Mouse (Mus musculus) left cerebral cortex, postnatal 14 days (tissue): ENCODE results near the gene Tdg. TPM values are rescaled to one million over a fixed set of nuclear protein-coding genes. Genes with fewer than 3 reads are reported as not detected.
A peak's percentile ranks its signal among the peaks of the same experiment; 100 is the strongest.

Experiments
- DNase-seq, 2 experiments: peaks; one replicate each; pipeline ENCODE4 v3.0.0; 2021 to 2022; ENCODE audit warnings: low spot score in 2 of 2, mixed read lengths in 1 of 2
- intact Hi-C: fragments of 180-260 bp; cut with DNase I; formaldehyde crosslinking; loops from one replicate; pipeline ENCODE4 v1.15.1; 2025
- total RNA-seq, 2 experiments: library from RNA; stranded (reverse); gene quantifications; 2 replicates each; pipeline ENCODE4 v1.2.3; 2021

The Tdg gene
- total RNA-seq, 2 experiments from 2014 or later: 72.6 to 75.1 TPM

- intact Hi-C loops: loop anchor here (10.0 kb wide), 1 partner anchor 52 kb away; no protein-coding TSS in a partner anchor
- no peak for DNase-seq
Observed at GRCm38 (mm10) chr10:82652625-82653024, 23.0 kb downstream of the Tdg start.

GRCm38 (mm10) chr10:82654581-82654980 is 25.0 kb downstream of the Tdg start:
- intact Hi-C loops: loop anchor here (10.0 kb wide), 1 partner anchor 50 kb away; no protein-coding TSS in a partner anchor
- DNase-seq: no peak

GRCm38 (mm10) chr10:82661820-82662219 is 32.2 kb downstream of the Tdg start:
- intact Hi-C loops: loop anchor here (2.0 kb wide), 1 partner anchor 19 kb away; no protein-coding TSS in a partner anchor
- peak; percentile 56 to 85 for DNase-seq

GRCm38 (mm10) chr10:82662267-82662990 is 32.8 kb downstream of the Tdg start:
- DNase-seq: peak; percentile 35 to 55
- intact Hi-C loops: loop anchor here (2.0 kb wide), 1 partner anchor 18 kb away; no protein-coding TSS in a partner anchor

- intact Hi-C loops: loop anchor here (2.0 kb wide), 1 partner anchor 18 kb away; no protein-coding TSS in a partner anchor
Observed at GRCm38 (mm10) chr10:82663289-82663688, 33.7 kb downstream of the Tdg start.

GRCm38 (mm10) chr10:82665951-82666350 is 36.3 kb downstream of the Tdg start:
- DNase-seq: no peak
- intact Hi-C loops: no loop called here

More at GRCm38 (mm10) chr10:82663289-82663688, 33.7 kb downstream of the Tdg start:
- no peak for DNase-seq

GRCm38 (mm10) chr10:82666436-82667234 is 37.0 kb downstream of the Tdg start:
- peak; percentile 94 to 95 for DNase-seq
- intact Hi-C loops: no loop called here

- no peak for DNase-seq
- intact Hi-C loops: no loop called here
Observed at GRCm38 (mm10) chr10:82670205-82670604, 40.6 kb downstream of the Tdg start.

GRCm38 (mm10) chr10:82676949-82677348 is 47.3 kb downstream of the Tdg start:
- intact Hi-C loops: no loop called here
- no peak for DNase-seq

- DNase-seq: peak; percentile 64 to 86
- intact Hi-C loops: loop anchor here (2.0 kb wide), 1 partner anchor 18 kb away; no protein-coding TSS in a partner anchor
Observed at GRCm38 (mm10) chr10:82680769-82681168, 51.1 kb downstream of the Tdg start.

GRCm38 (mm10) chr10:82681639-82682038 is 52.0 kb downstream of the Tdg start:
- DNase-seq: no peak
- intact Hi-C loops: loop anchor here (2.0 kb wide), 1 partner anchor 19 kb away; no protein-coding TSS in a partner anchor

GRCm38 (mm10) chr10:82685440-82685839 is 55.8 kb downstream of the Tdg start:
- no peak for DNase-seq
- intact Hi-C loops: no loop called here

- intact Hi-C loops: no loop called here
- peak in 1 of 2 experiments; percentile 38 for DNase-seq
Observed at GRCm38 (mm10) chr10:82689681-82690211, 60.1 kb downstream of the Tdg start.

GRCm38 (mm10) chr10:82690494-82690893 is 60.9 kb downstream of the Tdg start, which contains the start of gene Glt8d2:
TSS of gene Glt8d2 (minus strand) at chr10:82690650.
- intact Hi-C loops: no loop called here
- peak; percentile 52 to 57 for DNase-seq

GRCm38 (mm10) chr10:82695956-82696355 is 66.3 kb downstream of the Tdg start, which contains the start of gene Hcfc2:
TSS of gene Hcfc2 (plus strand) at chr10:82696160.
- intact Hi-C loops: loop anchor here (5.0 kb wide), 1 partner anchor 64 kb away; no protein-coding TSS in a partner anchor
- DNase-seq: no peak

GRCm38 (mm10) chr10:82696453-82697079 is 66.9 kb downstream of the Tdg start:
- DNase-seq: no peak
- intact Hi-C loops: loop anchor here (5.0 kb wide), 1 partner anchor 64 kb away; no protein-coding TSS in a partner anchor

GRCm38 (mm10) chr10:82697305-82697898 is 67.8 kb downstream of the Tdg start:
- DNase-seq: no peak
- intact Hi-C loops: loop anchor here (5.0 kb wide), 1 partner anchor 65 kb away; no protein-coding TSS in a partner anchor

- DNase-seq: peak; percentile 79 to 89
Observed at GRCm38 (mm10) chr10:82698712-82699261, 69.2 kb downstream of the Tdg start.

More at GRCm38 (mm10) chr10:82698712-82699261, 69.2 kb downstream of the Tdg start:
- intact Hi-C loops: loop anchor here (5.0 kb wide), 1 partner anchor 66 kb away; no protein-coding TSS in a partner anchor
